Mouse (Mus musculus) heart, postnatal 0 days (tissue): ENCODE data around the gene Plscr1. TPM values are rescaled to one million over a fixed set of nuclear protein-coding genes. Genes with fewer than 3 reads are reported as not detected.
A peak's percentile ranks its signal among the peaks of the same experiment; 100 is the strongest.

ENCODE experiments used
- ATAC-seq: fragments of 200-750 bp; cut with Nextera tagmentation; 2 replicates; pipeline ENCODE4 v1.8.0; 2017; ENCODE audit warnings: low read depth, moderate number of reproducible peaks, moderate library complexity; ENCODE audit not compliant: insufficient read depth
- DNase-seq: peaks from one replicate; pipeline ENCODE4 v3.0.0-alpha.2; 2016; ENCODE audit warnings: low spot score
- H3K27ac ChIP-seq: fragments of 300-500 bp; sonication (generic); 2 replicates; pipeline ENCODE4 v1.5.1; 2014; ENCODE audit warnings: low read depth, mild to moderate bottlenecking
- H3K27me3 ChIP-seq: fragments of 300-500 bp; sonication (generic); 2 replicates; pipeline ENCODE4 v1.6.1; 2014; ENCODE audit warnings: low read length, mixed read lengths; ENCODE audit not compliant: control insufficient read depth, insufficient read depth
- H3K36me3 ChIP-seq: fragments of 300-500 bp; sonication (generic); replicated peaks from 2 replicates; pipeline ENCODE4 v1.6.1; 2014; ENCODE audit warnings: low read length, mixed read lengths; ENCODE audit not compliant: control insufficient read depth, insufficient read depth
- H3K4me1 ChIP-seq: fragments of 300-500 bp; sonication (generic); 2 replicates; pipeline ENCODE4 v1.6.1; 2014; ENCODE audit warnings: antibody characterized with exemption; ENCODE audit not compliant: control insufficient read depth, insufficient read depth
- H3K4me2 ChIP-seq: fragments of 300-500 bp; sonication (generic); 2 replicates; pipeline ENCODE4 v1.6.1; 2014; ENCODE audit warnings: low read depth, mild to moderate bottlenecking, low read length, moderate library complexity
- H3K4me3 ChIP-seq: fragments of 300-500 bp; sonication (generic); 2 replicates; pipeline ENCODE4 v1.5.1; 2014; ENCODE audit warnings: low read depth, low read length
- H3K9ac ChIP-seq: fragments of 300-500 bp; sonication (generic); replicated peaks from 2 replicates; pipeline ENCODE4 v1.6.1; 2014; ENCODE audit warnings: low read depth, low read length, mixed read lengths
- H3K9me3 ChIP-seq: fragments of 300-500 bp; sonication (generic); replicated peaks from 2 replicates; pipeline ENCODE4 v1.6.1; 2016; ENCODE audit warnings: low read length; ENCODE audit not compliant: control insufficient read depth
- CTCF ChIP-seq: IDR thresholded peaks from 2 replicates; pipeline ENCODE4 v1.5.1; 2016; ENCODE audit warnings: antibody characterized with exemption, control low read depth, low read depth
- EP300 ChIP-seq: IDR thresholded peaks from 2 replicates; pipeline ENCODE4 v1.6.1; 2016; ENCODE audit warnings: antibody characterized with exemption, low read depth
- WGBS: fragments of 180-500 bp; shearing (Covaris S2); extraction: QIAGEN DNeasy Blood & Tissue Kit; methylation state at CpG from one replicate; pipeline ENCODE4 v1.1.7; 2014; 5-methylcytosine and 5-hydroxymethylcytosine counted together
- microRNA-seq: library from miRNA; unstranded; fragments of <30 nt; microRNA quantifications from one replicate; pipeline ENCODE4, GENCODE M21; 2016
- polyA plus RNA-seq: library from polyadenylated mRNA; unstranded; fragments of >200 nt; fragmentation: Nextera tagmentation; extraction: Ambion mirVana; gene quantifications from 2 replicates; pipeline ENCODE4 v1.2.1, GENCODE M21; 2015
- total RNA-seq: library from RNA; depleted of rRNA; stranded (reverse); fragments of >200 nt; gene quantifications from 2 replicates; pipeline ENCODE4 v1.2.3, GENCODE M21; 2014; ENCODE audit warnings: low replicate concordance; rRNA removed

Plscr1 gene
- total and polyA plus RNA-seq, 2 experiments from 2014 or later, result 22.1 to 25.4 TPM

- H3K36me3 ChIP-seq, result no peaks in the 10 kb centered on the region; the same call in 1 of the 2 replicates
- WGBS, result 26% methylated on average over 1 of the region's 1 CpGs
- peak overlapping the region; percentile 30; the same call in 1 of the 2 replicates for H3K27ac ChIP-seq
- peak; percentile 83 for ATAC-seq
- TF ChIP-seq CTCF (no peak), EP300 (no peak)
- peaks cover 5% of the 10 kb centered on the region; the same call in 1 of the 2 replicates for H3K4me1 ChIP-seq
- no peak overlapping the region for H3K4me2 ChIP-seq
- DNase-seq, result no peak
- no peak overlapping the region for H3K4me3 ChIP-seq
- no peaks in the 10 kb centered on the region for H3K27me3 ChIP-seq
- no peaks in the 10 kb centered on the region for H3K9me3 ChIP-seq
- H3K9ac ChIP-seq, result no peak overlapping the region
These were observed 48.7 kb downstream of the Plscr1 start for GRCm38 (mm10) chr9:92298288-92298687.

GRCm38 (mm10) chr9:92301213-92301612, 51.7 kb downstream of the Plscr1 start:
- 40% methylated on average over 3 of the region's 3 CpGs for WGBS
- H3K36me3 ChIP-seq, result no peaks in the 10 kb centered on the region
- no peak overlapping the region for H3K27ac ChIP-seq
- peaks cover 5% of the 10 kb centered on the region; the same call in 1 of the 2 replicates for H3K4me1 ChIP-seq
- H3K4me2 ChIP-seq, result no peak overlapping the region
- H3K4me3 ChIP-seq, result no peak overlapping the region
- H3K9ac ChIP-seq, result no peak overlapping the region
- H3K9me3 ChIP-seq, result no peaks in the 10 kb centered on the region
- H3K27me3 ChIP-seq, result no peaks in the 10 kb centered on the region
- ATAC-seq, result no peak
- TF ChIP-seq EP300, result no peak
- TF ChIP-seq CTCF, result no peak
- no peak for DNase-seq

- no peak overlapping the region for H3K4me3 ChIP-seq
- H3K36me3 ChIP-seq, result no peaks in the 10 kb centered on the region
- H3K4me1 ChIP-seq, result no peaks in the 10 kb centered on the region
- H3K4me2 ChIP-seq, result no peak overlapping the region
- no peaks in the 10 kb centered on the region for H3K9me3 ChIP-seq
- DNase-seq (no peak), ATAC-seq (no peak)
- WGBS, result 81% methylated on average over 8 of the region's 8 CpGs
- TF ChIP-seq EP300 (no peak), CTCF (no peak)
- H3K9ac ChIP-seq, result no peak overlapping the region
- H3K27ac ChIP-seq, result no peak overlapping the region
- H3K27me3 ChIP-seq, result no peaks in the 10 kb centered on the region
These were observed 55.5 kb downstream of the Plscr1 start for GRCm38 (mm10) chr9:92305075-92305474.

- H3K4me1 ChIP-seq, result no peaks in the 10 kb centered on the region
- H3K27ac ChIP-seq, result no peak overlapping the region
- no peak overlapping the region for H3K9ac ChIP-seq
- H3K4me3 ChIP-seq, result no peak overlapping the region
- DNase-seq, result no peak
- no peaks in the 10 kb centered on the region for H3K9me3 ChIP-seq
- H3K27me3 ChIP-seq, result no peaks in the 10 kb centered on the region
- no peak overlapping the region for H3K4me2 ChIP-seq
- H3K36me3 ChIP-seq, result no peaks in the 10 kb centered on the region
- 82% methylated on average over 8 of the region's 8 CpGs for WGBS
- ATAC-seq, result no peak
- TF ChIP-seq CTCF (no peak), EP300 (no peak)
These were observed 56.2 kb downstream of the Plscr1 start for GRCm38 (mm10) chr9:92305620-92306220.

- no peak within 1 kb of the TSS for H3K4me2 ChIP-seq
- 41% methylated on average over 1 of the region's 1 CpGs for WGBS
- H3K9me3 ChIP-seq, result no peaks in the 10 kb centered on the region
- no peaks in the 10 kb centered on the region for H3K36me3 ChIP-seq
- DNase-seq, result no peak
- H3K27me3 ChIP-seq, result no peaks in the 10 kb centered on the region
- H3K27ac ChIP-seq, result no peak within 1 kb of the TSS
- H3K4me1 ChIP-seq, result no peaks in the 10 kb centered on the region
- TF ChIP-seq CTCF, result no peak
- no peak for TF ChIP-seq EP300
- H3K4me3 ChIP-seq, result no peak within 1 kb of the TSS
- H3K9ac ChIP-seq, result no peak within 1 kb of the TSS
- no peak for ATAC-seq
These were observed 59.5 kb downstream of the Plscr1 start, which contains the start of gene 1700057G04Rik for GRCm38 (mm10) chr9:92309077-92309476. Gene 1700057G04Rik, plus strand, starts transcription at chr9:92309377.

GRCm38 (mm10) chr9:92316791-92317190, 67.2 kb downstream of the Plscr1 start:
- H3K9me3 ChIP-seq, result no peaks in the 10 kb centered on the region

More at GRCm38 (mm10) chr9:92316791-92317190, 67.2 kb downstream of the Plscr1 start:
- Histone ChIP-seq H3K4me3 (no peak overlapping the region), H3K27me3 (no peaks in the 10 kb centered on the region), H3K9ac (no peak overlapping the region), H3K27ac (no peak overlapping the region), H3K4me1 (no peaks in the 10 kb centered on the region), H3K36me3 (no peaks in the 10 kb centered on the region), H3K4me2 (no peak overlapping the region)
- TF ChIP-seq EP300 (no peak), CTCF (no peak)
- 63% methylated on average over 3 of the region's 3 CpGs for WGBS
- DNase-seq (no peak), ATAC-seq (no peak)

Small RNA genes lying within 50 kb of the gene (microRNA-seq; reads per million reads assigned to microRNA genes)
- gene Mir6386, result not detected

Other genes with a start within 250 kb of the Plscr1 start
- gene Plscr5, start 56.8 kb upstream of the Plscr1 start, total RNA-seq, result not detected in 2 replicates
- not detected in 2 replicates for gene Plscr5, start 56.8 kb upstream of the Plscr1 start, polyA plus RNA-seq
- gene Plscr2, start 25.9 kb downstream of the Plscr1 start, total RNA-seq, result 12.2 and 12.9 TPM in 2 replicates
- gene Plscr2, start 25.9 kb downstream of the Plscr1 start, polyA plus RNA-seq, result 9.7 and 10.9 TPM in 2 replicates
- not detected in 2 replicates for gene 1700057G04Rik, start 59.6 kb downstream of the Plscr1 start, total RNA-seq
- not detected in 2 replicates for gene 1700057G04Rik, start 59.6 kb downstream of the Plscr1 start, polyA plus RNA-seq
- gene Plscr4, start 207.6 kb downstream of the Plscr1 start, total RNA-seq, result 6.6 and 11.4 TPM in 2 replicates
- gene Plscr4, start 207.6 kb downstream of the Plscr1 start, polyA plus RNA-seq, result 9.0 and 9.2 TPM in 2 replicates